Mouse (Mus musculus) embryonic stem cell, embryonic (primary cell): ENCODE data around the gene Calr4.

ENCODE experiments used
- CTCF ChIA-PET, 4 experiments: fragments of 300-600 bp in 2 of 4; fragments of 350-600 bp in 2 of 4; sonication (Branson Sonifier 250); formaldehyde crosslinking; loops; one replicate each; lab custom pipeline; 2022; ENCODE audit warnings: inconsistent platforms in 2 of 4; lab: Charles Lee
- POLR2A ChIA-PET, 4 experiments: fragments of 300-600 bp in 2 of 4; fragments of 350-600 bp in 2 of 4; sonication (Branson Sonifier 250); formaldehyde crosslinking; loops; one replicate each; lab custom pipeline; 2022; ENCODE audit warnings: antibody characterized with exemption in 4 of 4, inconsistent platforms in 1 of 4; lab: Charles Lee

Gene Calr4

DNA sequence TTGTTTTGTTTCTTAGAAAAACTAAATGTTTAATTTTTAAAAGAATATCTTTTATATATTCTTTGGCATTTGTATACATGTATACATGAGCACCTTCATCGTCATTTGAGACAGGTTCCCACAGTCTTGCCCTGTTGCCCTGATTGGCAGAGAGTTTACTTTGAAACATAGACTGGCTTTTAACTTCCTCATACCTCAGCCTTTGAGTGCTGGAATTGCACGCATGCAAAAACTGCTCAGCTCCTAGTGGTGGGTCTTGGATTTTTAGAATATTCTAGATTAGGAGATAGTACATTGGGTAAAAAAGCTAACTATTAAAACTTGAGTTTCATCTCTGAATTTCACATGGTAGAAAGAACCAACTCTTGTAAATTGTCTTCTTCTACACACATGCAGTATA is 21.0 kb downstream of the Calr4 start:
- POLR2A ChIA-PET = interaction anchor here in 1 of 4 experiments (0.6 to 0.8 kb wide), 2 partner anchors 188 to 629 kb away, joined by 4 to 5 read pairs; no protein-coding TSS in a partner anchor
- CTCF ChIA-PET = interaction anchor here in 1 of 4 experiments (0.6 kb wide), 1 partner anchor 358 kb away, joined by 8 read pairs; no protein-coding TSS in a partner anchor

DNA sequence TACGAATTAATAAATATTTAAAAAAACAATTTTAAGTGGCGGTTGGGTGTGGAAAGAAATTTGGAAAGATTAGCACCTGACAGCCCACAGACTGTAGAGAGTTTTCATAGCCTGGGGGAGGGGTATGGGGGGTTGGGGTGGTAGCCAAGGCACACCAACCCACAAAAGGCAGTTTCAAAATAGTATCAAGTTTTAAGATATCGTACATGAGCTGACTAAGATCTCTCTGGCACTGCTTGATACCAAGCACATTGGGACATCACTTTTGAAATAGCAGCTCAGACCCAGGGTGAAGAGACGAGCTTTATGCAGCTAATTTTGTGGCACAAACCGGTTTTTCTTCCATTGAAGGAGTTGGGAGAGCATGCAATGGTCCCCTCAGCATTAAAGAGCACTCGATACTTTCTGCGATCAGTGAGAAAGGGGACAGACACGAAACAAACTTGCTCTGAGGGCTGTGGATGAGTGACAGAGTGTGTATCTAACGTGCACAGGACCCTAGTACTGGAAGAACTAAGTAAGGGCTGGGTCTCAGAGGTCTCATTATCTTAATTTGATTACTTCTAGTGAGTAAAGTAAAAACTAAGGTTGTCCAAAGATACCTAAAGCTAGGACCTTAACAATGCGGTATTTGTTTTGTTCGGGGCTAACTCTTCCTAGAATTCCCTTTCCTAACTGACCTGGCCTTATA is 21.6 kb downstream of the Calr4 start:
- CTCF ChIA-PET = no interaction called here
- POLR2A ChIA-PET = interaction anchor here in 1 of 4 experiments (0.6 to 0.8 kb wide), 2 partner anchors 189 to 628 kb away, joined by 4 to 5 read pairs; no protein-coding TSS in a partner anchor

DNA sequence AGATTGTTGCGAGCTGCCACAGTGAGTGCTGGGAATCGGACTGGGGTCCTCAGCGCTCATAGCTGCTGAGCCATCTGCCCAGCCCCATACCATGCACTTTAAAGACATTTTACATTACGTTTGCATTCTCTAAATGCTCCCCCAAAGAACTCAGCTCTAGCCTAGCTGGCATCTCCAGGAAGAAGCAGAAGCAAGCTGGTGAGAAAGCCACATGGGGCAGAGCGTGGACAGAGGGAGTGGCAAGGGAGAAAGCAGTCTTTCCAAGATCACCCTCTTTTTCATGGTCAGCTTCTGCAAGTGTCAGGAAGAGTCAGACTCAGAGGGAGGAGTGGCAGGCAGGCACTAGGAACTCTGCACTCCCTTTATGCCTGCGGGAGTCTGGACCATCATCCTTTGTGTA is 22.5 kb downstream of the Calr4 start:
- ChIA-PET CTCF (no interaction called here), POLR2A (interaction anchor here in 3 of 4 experiments (0.6 to 1.1 kb wide), 4 partner anchors 24 to 58 kb away, joined by 3 to 13 read pairs (median 3); no protein-coding TSS in a partner anchor)

DNA sequence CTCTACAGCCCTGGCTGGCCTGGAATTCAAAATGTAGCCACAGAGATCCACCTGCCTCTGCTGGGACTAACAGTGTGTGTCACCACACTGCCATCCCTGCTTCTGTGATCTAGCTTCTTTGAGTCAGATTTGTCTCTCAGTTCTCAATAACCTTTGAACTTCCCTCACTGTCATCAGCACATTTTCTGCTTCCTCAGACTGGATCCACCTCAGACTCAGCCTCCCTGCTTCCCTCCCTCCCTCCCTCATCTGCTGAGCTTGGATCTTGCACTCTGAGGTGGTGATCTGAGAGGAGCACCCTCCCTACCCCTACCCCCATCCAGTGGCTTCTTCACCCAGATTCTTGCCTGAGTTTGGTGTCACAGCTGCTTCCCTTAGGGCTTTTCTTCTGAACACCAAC is 23.4 kb downstream of the Calr4 start:
- ChIA-PET POLR2A (interaction anchor here in 3 of 4 experiments (0.7 to 1.1 kb wide), 3 partner anchors 23 to 57 kb away, joined by 3 to 13 read pairs (median 3); no protein-coding TSS in a partner anchor), CTCF (no interaction called here)

DNA sequence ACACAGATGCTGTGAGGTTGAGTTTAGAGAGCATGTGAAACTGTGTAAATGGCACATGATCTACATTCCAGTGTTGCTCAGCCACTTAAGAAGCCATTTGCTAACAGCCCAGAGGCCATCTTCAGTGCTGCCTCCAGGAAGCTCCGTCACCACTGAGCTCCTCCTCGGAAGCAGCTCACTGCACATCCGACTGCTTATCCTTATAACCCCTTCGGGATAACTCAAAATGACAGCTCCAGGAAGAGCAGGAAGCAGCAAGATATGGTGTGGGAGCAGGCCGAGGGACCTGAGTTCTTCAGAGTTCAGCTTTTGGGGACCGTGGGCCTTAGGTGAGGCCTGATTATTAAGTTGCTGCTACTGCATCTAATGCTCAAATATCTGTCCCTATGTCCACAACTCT is 27.8 kb downstream of the Calr4 start:
- ChIA-PET POLR2A (no interaction called here), CTCF (interaction anchor here in 2 of 4 experiments (1.6 kb wide), 2 partner anchors 10 kb away, joined by 3 to 4 read pairs; no protein-coding TSS in a partner anchor)

DNA sequence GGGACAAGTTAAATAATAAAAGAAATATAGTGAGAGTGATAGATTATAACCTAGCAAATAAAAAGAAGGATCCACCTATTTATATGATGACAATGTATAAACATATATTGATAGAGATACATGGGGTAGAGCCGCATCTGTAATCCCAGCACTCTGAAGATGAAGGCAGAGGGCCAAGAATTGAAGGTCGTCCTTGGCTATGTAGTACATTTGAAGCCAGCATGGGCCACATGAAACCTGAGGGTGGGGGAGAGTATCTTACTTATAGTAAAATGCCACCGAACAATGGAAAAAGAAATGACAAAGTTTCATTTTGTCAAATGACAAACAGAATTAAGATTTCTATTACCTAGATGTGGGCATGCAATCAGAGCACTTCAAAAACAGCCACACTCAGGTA is 31.8 kb downstream of the Calr4 start:
- ChIA-PET POLR2A (no interaction called here), CTCF (no interaction called here)

DNA sequence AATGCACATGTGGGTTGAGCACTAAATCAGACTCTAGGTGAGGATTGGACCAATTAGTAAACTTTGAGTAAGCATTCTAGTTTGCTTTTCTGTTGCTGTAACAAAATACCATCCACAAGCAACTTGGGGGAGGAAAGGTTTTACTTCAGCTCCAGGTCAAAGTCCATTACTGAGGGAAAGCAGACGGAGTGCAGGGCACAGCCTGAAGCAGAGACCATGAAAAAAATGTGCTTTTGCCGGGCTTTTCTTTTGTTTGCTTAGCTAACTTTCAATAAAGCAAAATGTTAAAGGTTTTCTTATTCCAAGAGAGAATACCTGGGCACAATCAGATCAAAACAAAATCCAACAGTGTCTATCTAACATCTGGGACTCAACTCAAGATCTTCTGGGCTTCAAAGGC is 32.5 kb downstream of the Calr4 start:
- POLR2A ChIA-PET = no interaction called here
- CTCF ChIA-PET = interaction anchor here in 2 of 4 experiments (0.6 to 1.9 kb wide), 2 partner anchors 15 to 36 kb away, joined by 3 to 5 read pairs; no protein-coding TSS in a partner anchor

DNA sequence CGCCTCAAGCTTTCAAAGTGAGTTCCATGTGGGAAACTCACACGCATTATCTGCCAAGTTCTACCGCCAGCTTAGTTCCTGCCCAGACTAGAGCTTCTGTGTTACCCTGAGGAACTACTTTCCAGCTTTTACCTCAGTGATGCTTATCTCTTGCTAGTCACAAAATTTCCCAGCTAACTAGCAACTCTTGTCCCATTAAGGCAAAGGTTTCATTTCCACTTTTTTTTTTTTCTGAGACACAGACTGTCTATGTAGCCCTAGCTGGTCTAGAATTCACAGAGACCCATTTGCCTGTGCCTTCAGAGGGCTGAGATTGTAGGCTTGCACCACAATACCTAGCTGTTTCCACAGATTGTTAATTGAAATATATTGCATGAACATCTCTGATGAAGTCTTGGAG is 33.2 kb downstream of the Calr4 start:
- ChIA-PET CTCF (interaction anchor here in 2 of 4 experiments (0.6 to 1.9 kb wide), 2 partner anchors 16 to 37 kb away, joined by 3 to 5 read pairs; no protein-coding TSS in a partner anchor), POLR2A (interaction anchor here in 1 of 4 experiments (0.9 kb wide), 1 partner anchor 13 kb away, joined by 3 read pairs; no protein-coding TSS in a partner anchor)

DNA sequence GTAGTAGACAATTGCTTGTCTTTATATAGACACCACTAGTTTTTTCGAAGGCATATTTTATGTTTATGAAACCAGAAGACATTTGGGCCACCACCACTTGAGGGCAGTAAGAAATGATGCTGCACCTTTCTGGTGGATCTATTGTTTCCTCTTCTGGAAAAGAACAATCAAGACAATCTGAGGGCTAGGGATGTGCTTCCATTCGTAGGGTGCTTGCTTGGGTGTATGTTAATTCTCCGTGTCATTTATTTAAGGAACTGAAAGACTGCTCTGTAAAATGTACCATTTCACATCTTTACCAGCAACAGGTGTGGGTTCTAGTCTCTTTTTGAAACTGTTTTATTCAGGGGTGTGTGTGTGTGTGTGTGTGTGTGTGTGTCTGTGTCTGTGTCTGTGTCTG is 34.6 kb downstream of the Calr4 start:
- POLR2A ChIA-PET = interaction anchor here in 2 of 4 experiments (0.6 to 0.7 kb wide), 2 partner anchors 14 to 196 kb away, joined by 3 read pairs; no protein-coding TSS in a partner anchor
- CTCF ChIA-PET = interaction anchor here in 1 of 4 experiments (1.4 kb wide), 1 partner anchor 17 kb away, joined by 5 read pairs; no protein-coding TSS in a partner anchor

DNA sequence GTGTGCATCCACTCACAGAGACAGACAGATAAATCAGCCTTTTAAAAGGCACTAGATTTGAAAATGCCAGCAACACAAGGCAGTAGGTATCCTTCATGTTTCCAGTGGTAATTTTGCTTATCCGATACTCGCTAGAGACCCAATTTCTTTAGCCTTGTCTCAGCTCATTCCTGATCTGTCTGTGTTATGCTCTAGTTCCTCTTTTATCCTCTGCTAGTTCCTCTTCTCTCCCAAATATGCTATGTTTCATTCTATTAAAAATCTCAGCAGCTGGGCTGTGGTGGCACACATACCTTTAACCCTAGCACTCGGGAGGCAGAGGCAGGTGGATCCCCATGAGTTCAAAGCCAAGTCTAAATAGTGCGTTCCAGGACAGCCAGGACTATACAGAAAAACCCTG is 37.5 kb downstream of the Calr4 start:
- ChIA-PET POLR2A (interaction anchor here in 1 of 4 experiments (0.7 kb wide), 1 partner anchor 18 kb away, joined by 11 read pairs; no protein-coding TSS in a partner anchor), CTCF (interaction anchor here in 1 of 4 experiments (1.8 kb wide), 1 partner anchor 20 kb away, joined by 4 read pairs; no protein-coding TSS in a partner anchor)

DNA sequence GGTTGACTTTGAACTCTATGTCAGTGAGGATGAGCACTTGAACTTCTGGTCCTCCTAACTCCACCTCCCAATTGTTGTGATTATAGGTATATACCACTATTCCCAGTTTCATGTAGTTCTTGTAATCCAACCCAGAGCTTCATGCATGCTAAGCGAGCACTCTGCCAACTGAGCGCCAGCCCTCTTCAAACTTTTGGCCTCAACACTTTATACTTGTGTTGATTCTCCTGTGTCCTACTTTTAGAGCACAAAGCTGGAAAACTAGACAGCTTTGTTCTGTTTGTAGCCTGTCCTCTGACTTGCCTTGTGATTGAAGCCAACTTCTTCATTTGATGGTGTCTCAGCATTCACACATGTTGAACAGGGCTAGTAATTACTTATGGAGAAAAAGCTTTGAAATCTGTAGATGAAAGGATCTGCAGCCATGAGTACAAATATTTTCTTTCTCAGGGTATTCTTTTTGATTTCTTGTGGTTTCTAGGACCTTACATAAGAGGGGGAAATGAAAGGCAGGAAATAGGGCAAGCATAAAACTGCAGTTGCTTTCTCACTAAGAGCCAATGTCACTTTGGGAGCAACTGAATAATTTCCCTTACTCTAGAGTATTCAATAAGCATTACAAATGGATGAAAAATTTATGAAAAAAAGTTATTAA is 39.4 kb downstream of the Calr4 start:
- POLR2A ChIA-PET = no interaction called here
- CTCF ChIA-PET = interaction anchor here in 1 of 4 experiments (1.0 kb wide), 1 partner anchor 22 kb away, joined by 3 read pairs; no protein-coding TSS in a partner anchor

DNA sequence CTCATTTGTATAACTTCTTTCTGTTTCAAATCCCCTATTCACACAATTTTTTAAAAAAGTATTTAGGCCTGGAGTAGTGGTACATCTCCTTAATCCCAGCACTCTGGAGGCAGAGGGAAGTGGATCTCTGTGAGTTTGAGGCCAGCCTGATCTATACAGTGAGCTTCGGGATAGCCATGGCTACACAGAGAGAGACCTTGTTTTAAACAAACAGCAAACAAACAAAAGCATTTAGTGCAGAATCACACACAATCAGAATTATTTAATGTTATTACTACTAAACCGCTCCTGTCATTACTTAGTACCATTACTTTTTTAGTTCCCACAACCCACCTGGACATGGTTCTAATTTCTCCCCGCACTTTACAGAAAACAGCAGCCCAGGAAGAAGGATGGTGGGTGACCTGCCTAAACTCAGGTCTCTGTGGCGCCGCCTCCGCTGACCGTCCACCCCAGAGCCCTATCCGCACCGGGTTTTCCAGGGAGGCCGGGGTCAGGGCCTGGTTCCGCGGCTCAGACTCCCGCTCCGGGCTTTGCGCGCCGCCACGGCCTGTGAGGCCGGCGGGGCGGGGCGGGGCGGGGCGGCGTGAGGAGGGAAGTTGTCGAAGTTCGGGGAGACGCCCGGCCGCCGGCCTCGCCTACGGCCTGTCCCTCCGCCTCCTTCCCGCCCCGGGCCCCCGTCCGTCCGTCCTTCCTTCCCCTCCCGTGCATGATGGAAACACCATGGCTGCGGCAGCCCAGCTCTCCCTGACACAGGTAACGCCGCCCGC is 45.6 kb downstream of the Calr4 start, which contains the start of gene Eps15:
Gene Eps15, plus strand, starts transcription at position 580 of the 770 bp plus-strand sequence.
- ChIA-PET CTCF (interaction anchor here in 2 of 4 experiments (0.7 to 0.8 kb wide), 2 partner anchors 28 to 60 kb away, joined by 3 to 5 read pairs; no protein-coding TSS in a partner anchor), POLR2A (interaction anchor here in 2 of 4 experiments (0.7 to 1.2 kb wide), 6 partner anchors 33 to 442 kb away, joined by 3 to 6 read pairs (median 3); partner anchors contain the start of gene Faf1 (in 1 of the 2))

DNA sequence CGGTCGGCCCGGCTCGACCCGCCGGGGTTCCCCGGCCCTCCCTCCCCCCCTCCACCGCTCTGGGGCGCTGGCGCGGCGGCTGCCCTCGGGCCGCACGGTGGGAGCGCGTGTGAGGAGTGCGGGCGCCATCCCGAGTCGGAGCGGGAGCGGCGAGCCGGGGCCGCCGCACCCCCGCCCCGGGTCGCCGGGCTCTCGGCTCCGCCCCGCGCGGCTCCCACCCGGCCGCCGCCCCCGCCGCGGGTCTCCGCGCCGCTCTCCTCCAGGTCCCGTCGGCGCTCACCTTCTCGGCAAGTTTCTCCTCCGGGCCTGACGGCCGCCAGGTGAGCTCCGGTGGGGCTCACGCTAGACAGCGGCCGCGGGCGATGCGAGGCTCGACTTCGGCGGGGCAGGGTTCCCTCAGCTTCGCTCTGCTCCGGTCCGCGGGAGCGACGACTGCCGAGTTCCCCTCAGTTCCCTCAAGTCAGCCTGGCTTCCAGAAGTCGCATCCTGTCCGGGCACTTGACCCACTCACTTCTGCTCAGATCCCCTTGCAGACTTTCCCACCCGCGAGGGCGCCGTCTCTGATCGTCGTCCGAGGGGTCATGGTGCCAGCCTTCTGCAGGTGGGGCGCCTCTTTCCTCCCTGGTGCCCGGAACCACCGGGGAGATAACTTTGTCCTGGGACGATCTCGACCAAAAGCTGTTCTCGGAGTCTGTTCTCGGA is 46.3 kb downstream of the Calr4 start:
- CTCF ChIA-PET = interaction anchor here in 2 of 4 experiments (0.6 to 0.8 kb wide), 2 partner anchors 29 to 378 kb away, joined by 3 to 7 read pairs; no protein-coding TSS in a partner anchor

DNA sequence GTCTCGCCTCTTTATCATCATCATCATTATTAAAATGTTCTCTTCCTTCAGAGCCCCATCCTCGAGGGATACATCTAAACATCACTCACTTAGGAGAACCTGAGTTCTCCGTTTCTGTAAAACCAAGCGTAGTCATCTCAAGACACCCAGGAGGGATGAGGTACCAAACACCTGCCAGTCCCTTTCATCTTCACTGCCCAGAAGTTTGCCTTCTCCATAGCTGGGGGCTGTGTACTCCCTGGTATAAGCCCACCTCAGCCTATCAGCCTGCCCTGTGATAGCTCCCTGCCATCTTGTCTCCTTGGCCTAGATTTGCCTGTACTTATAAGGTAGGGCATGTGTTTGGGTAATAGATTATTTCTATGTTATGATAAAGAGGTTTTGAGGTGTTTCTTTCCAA is 46.9 kb downstream of the Calr4 start:
- POLR2A ChIA-PET = interaction anchor here in 2 of 4 experiments (0.7 to 1.3 kb wide), 12 partner anchors 10 to 395 kb away, joined by 3 to 6 read pairs (median 3); partner anchors contain the start of gene Faf1 (in 1 of the 2)

More for the DNA sequence above, 46.3 kb downstream of the Calr4 start:
- POLR2A ChIA-PET = interaction anchor here in 2 of 4 experiments (0.7 to 1.3 kb wide), 13 partner anchors 10 to 396 kb away, joined by 3 to 6 read pairs (median 3); partner anchors contain the start of gene Faf1 (in 1 of the 2)

DNA sequence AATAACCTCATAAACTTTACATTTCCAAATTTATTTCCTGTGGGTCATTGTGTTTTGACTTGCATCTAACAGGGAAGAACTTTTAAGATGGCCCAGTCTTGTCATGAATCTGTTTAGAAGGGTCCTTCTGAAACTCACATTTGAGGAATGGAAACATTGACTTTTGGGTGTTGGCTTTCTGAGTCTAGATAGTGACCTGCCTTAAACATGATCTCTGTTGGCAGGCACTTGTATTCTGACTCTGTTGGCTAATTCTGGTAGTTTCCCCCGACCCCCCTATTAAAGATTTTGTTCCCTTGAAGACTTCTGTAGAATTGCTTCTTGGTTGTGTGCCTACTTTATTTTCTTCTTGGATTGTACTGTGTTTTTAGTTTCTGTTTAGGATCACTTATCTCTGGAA is 47.7 kb downstream of the Calr4 start:
- ChIA-PET CTCF (no interaction called here), POLR2A (interaction anchor here in 1 of 4 experiments (1.0 kb wide), 1 partner anchor 64 kb away, joined by 3 read pairs; no protein-coding TSS in a partner anchor)

More for the DNA sequence above, 46.9 kb downstream of the Calr4 start:
- CTCF ChIA-PET = interaction anchor here in 1 of 4 experiments (0.6 kb wide), 1 partner anchor 378 kb away, joined by 7 read pairs; no protein-coding TSS in a partner anchor

DNA sequence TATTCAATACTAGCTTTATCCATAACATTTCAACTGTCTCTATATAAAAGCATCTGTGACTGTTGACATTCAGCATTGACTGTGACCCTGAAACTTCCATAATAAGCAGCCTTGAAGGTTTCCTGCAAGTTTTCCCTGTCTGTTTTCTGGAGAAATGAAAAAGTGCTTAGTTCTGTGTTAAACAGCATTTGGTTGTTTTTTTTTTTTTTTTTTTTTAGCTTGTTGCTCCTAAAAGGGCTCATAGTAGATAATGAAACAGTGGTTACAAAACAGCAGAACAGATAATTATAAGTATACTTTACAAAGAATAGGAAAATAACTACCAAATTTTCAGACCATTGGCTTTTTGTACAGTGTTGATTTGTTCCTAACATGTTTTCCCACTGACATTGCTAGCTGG is 60.3 kb downstream of the Calr4 start:
- POLR2A ChIA-PET = interaction anchor here in 2 of 4 experiments (0.7 to 1.4 kb wide), 2 partner anchors 12 to 93 kb away, joined by 4 to 5 read pairs; no protein-coding TSS in a partner anchor
- CTCF ChIA-PET = interaction anchor here in 1 of 4 experiments (0.7 kb wide), 1 partner anchor 43 kb away, joined by 4 read pairs; no protein-coding TSS in a partner anchor

DNA sequence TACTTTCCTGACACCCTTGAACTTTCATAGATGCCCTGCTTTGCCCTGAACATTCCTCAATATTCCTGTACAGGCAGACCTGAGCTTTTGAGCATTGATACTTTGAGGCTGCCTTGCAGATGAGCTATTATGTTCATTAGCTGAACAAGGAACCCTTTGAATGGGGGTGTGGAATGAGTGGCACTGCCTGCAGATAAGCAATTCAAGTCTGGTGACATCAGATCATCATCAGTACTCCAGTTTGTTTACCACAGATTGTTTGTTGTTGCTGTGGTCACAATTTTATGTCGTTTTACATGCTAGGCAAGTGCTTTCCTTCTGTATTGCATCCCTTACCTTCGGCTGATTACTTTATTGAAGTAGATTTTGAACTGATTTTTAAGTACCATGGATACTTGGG is 62.2 kb downstream of the Calr4 start:
- CTCF ChIA-PET = interaction anchor here in 2 of 4 experiments (0.5 to 0.6 kb wide), 2 partner anchors 142 to 148 kb away, joined by 3 to 11 read pairs; no protein-coding TSS in a partner anchor

More for the DNA sequence above, 62.2 kb downstream of the Calr4 start:
- POLR2A ChIA-PET = no interaction called here
